Mouse (Mus musculus): ENCODE measurements around the gene Fam92b. TPM values are rescaled to one million over a fixed set of nuclear protein-coding genes. Genes with fewer than 3 reads are reported as not detected.
A peak's percentile ranks its signal among the peaks of the same experiment; 100 is the strongest.

Fam92b gene
- polyA plus RNA-seq, 1 experiment from 2014 or later, result 2.7 TPM

- peaks cover 27% of the 10 kb centered on the region for H3K4me1 ChIP-seq (replicated peaks; ENCODE audit: control insufficient read depth, insufficient read depth, low read length)
- H3K9me3 ChIP-seq (ENCODE audit: control insufficient read depth, low read length), result no peaks in the 10 kb centered on the region
- H3K36me3 ChIP-seq (ENCODE audit: control insufficient read depth, insufficient read depth, low read length), result no peaks in the 10 kb centered on the region
- 93% methylated on average over 5 of the region's 5 CpGs for WGBS
- ATAC-seq (ENCODE audit: low read depth), result no peak
- H3K4me2 ChIP-seq (ENCODE audit: low read depth, low read length), result no peak overlapping the region
- no peaks in the 10 kb centered on the region for H3K27me3 ChIP-seq (ENCODE audit: control insufficient read depth, insufficient read depth, low read depth, low read length)
- peak overlapping the region; percentile 95 for H3K27ac ChIP-seq (ENCODE audit: low read length)
- no peak overlapping the region for H3K9ac ChIP-seq (ENCODE audit: low read length)
- H3K4me3 ChIP-seq (ENCODE audit: low read length), result no peak overlapping the region
Measured at GRCm38 (mm10) chr8:120192118-120192517, 14.9 kb upstream of the Fam92b start.

- no peaks in the 10 kb centered on the region for H3K27me3 ChIP-seq (ENCODE audit: control insufficient read depth, insufficient read depth, low read depth, low read length)
- H3K4me1 ChIP-seq (replicated peaks; ENCODE audit: control insufficient read depth, insufficient read depth, low read length), result peaks cover 29% of the 10 kb centered on the region
- no peak overlapping the region for H3K4me3 ChIP-seq (ENCODE audit: low read length)
- no peaks in the 10 kb centered on the region for H3K9me3 ChIP-seq (ENCODE audit: control insufficient read depth, low read length)
- H3K27ac ChIP-seq (ENCODE audit: low read length), result peak overlapping the region; percentile 95
- H3K4me2 ChIP-seq (ENCODE audit: low read depth, low read length), result 0 out of 2 replicates have a peak overlapping the region, but pooled peaks have one; percentile 20
- 45% methylated on average over 5 of the region's 5 CpGs for WGBS
- H3K36me3 ChIP-seq (ENCODE audit: control insufficient read depth, insufficient read depth, low read length), result no peaks in the 10 kb centered on the region
- ATAC-seq (ENCODE audit: low read depth), result peak; percentile 25
- H3K9ac ChIP-seq (ENCODE audit: low read length), result peak overlapping the region; percentile 58
Measured at GRCm38 (mm10) chr8:120191633-120192032, 14.4 kb upstream of the Fam92b start.

DNA sequence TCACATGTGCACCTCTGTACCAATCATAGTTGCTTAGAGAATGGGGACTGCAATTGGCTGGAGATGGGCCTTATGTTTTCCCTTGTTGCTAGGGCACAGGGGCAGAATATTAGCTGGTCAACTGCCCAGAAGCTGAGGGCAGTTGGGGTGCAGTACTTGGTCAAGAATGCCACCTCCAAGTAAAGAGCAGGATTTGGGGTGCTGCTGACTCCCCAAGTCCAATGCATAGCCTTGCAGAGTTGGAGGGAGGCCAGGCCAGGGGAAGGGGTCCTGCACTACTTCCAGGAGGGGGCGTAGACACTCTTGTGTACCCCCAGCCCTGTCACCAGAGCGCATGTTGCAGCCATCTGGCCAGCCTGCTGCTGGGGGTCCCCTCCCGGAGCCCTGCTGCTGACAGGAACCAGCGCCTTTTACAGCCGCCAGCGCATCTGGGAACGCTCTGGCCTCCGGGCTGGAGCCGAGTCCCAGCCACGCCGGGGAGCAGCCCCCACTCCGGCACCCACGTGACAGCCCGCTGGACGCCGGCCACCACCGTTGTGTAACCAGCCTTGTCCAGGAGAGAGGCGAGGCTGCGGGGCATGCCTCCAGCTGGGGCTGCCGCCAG, 13.6 kb upstream of the Fam92b start:
- Histone ChIP-seq H3K27ac (ENCODE audit: low read length) (peak overlapping the region; percentile 95), H3K27me3 (ENCODE audit: control insufficient read depth, insufficient read depth, low read depth, low read length) (no peaks in the 10 kb centered on the region), H3K9me3 (ENCODE audit: control insufficient read depth, low read length) (no peaks in the 10 kb centered on the region), H3K9ac (ENCODE audit: low read length) (peak overlapping the region; percentile 58), H3K4me2 (ENCODE audit: low read depth, low read length) (peak overlapping the region; percentile 55), H3K36me3 (ENCODE audit: control insufficient read depth, insufficient read depth, low read length) (no peaks in the 10 kb centered on the region), H3K4me3 (ENCODE audit: low read length) (no peak overlapping the region), H3K4me1 (replicated peaks; ENCODE audit: control insufficient read depth, insufficient read depth, low read length) (peaks cover 36% of the 10 kb centered on the region)
- ATAC-seq (ENCODE audit: low read depth), result peak; percentile 93
- WGBS, result 15% methylated on average over 20 of the region's 20 CpGs

GRCm38 (mm10) chr8:120190107-120190809, 13.0 kb upstream of the Fam92b start:
- H3K27me3 ChIP-seq (ENCODE audit: control insufficient read depth, insufficient read depth, low read depth, low read length), result no peaks in the 10 kb centered on the region
- WGBS, result 71% methylated on average over 17 of the region's 17 CpGs
- ATAC-seq (ENCODE audit: low read depth), result no peak; the same call in 1 of the 2 replicates
- H3K36me3 ChIP-seq (ENCODE audit: control insufficient read depth, insufficient read depth, low read length), result no peaks in the 10 kb centered on the region
- H3K9ac ChIP-seq (ENCODE audit: low read length), result peak overlapping the region; percentile 24
- H3K4me3 ChIP-seq (ENCODE audit: low read length), result no peak overlapping the region
- peaks cover 43% of the 10 kb centered on the region for H3K4me1 ChIP-seq (replicated peaks; ENCODE audit: control insufficient read depth, insufficient read depth, low read length)
- peak overlapping the region; percentile 6; the same call in 1 of the 2 replicates for H3K4me2 ChIP-seq (ENCODE audit: low read depth, low read length)
- peak overlapping the region; percentile 95 for H3K27ac ChIP-seq (ENCODE audit: low read length)
- H3K9me3 ChIP-seq (ENCODE audit: control insufficient read depth, low read length), result no peaks in the 10 kb centered on the region

DNA sequence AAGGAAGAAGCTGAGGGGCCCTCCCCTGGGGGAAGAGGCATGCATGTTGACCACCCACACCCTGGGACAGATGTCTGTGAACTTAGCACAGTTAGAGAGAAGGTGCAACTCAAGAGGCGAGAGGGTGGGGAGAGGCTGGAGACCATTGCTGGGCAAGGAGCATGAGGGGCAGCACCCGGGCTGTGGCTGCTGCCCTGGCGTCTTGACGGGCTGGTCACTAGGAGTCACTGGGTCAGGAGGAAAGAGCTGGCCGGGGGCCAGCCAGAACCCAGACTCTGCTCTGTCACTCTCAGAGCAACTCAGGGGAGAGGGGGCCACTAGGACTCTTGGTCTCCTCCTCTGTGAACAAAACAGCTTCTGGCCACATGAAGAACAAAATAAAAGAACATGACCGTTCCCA, 12.2 kb upstream of the Fam92b start:
- H3K4me1 ChIP-seq (replicated peaks; ENCODE audit: control insufficient read depth, insufficient read depth, low read length), result peaks cover 50% of the 10 kb centered on the region
- no peaks in the 10 kb centered on the region for H3K9me3 ChIP-seq (ENCODE audit: control insufficient read depth, low read length)
- no peak overlapping the region for H3K4me2 ChIP-seq (ENCODE audit: low read depth, low read length)
- ATAC-seq (ENCODE audit: low read depth), result no peak
- no peaks in the 10 kb centered on the region for H3K27me3 ChIP-seq (ENCODE audit: control insufficient read depth, insufficient read depth, low read depth, low read length)
- H3K9ac ChIP-seq (ENCODE audit: low read length), result no peak overlapping the region
- H3K4me3 ChIP-seq (ENCODE audit: low read length), result no peak overlapping the region
- H3K27ac ChIP-seq (ENCODE audit: low read length), result no peak overlapping the region
- 57% methylated on average over 6 of the region's 6 CpGs for WGBS
- no peaks in the 10 kb centered on the region for H3K36me3 ChIP-seq (ENCODE audit: control insufficient read depth, insufficient read depth, low read length)

- no peak for ATAC-seq (ENCODE audit: low read depth)
Measured at GRCm38 (mm10) chr8:120188510-120188909, 11.2 kb upstream of the Fam92b start.

DNA sequence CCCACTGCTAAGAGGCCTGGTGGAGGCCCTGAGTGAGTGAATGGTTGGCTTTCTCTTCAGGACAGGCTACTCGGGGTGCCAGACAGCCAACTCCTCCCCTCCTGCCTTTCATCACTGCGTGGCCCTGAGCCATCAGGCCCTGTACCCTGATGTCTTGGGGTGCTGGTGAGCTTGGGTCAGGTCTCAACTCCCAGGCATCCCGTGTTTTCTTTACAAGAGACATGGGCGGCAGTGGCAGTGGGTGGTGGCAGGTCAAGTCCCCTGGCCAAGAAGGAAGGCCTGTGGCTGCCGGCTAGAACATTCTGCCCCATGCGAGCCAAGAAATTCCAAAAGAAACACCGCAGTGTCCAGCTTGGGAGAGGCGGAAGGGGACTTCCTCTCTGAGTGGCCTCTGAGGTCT, 9.2 kb upstream of the Fam92b start:
- Histone ChIP-seq H3K36me3 (ENCODE audit: control insufficient read depth, insufficient read depth, low read length) (no peaks in the 10 kb centered on the region), H3K27me3 (ENCODE audit: control insufficient read depth, insufficient read depth, low read depth, low read length) (no peaks in the 10 kb centered on the region), H3K9ac (ENCODE audit: low read length) (no peak overlapping the region), H3K4me3 (ENCODE audit: low read length) (no peak overlapping the region), H3K4me2 (ENCODE audit: low read depth, low read length) (no peak overlapping the region), H3K9me3 (ENCODE audit: control insufficient read depth, low read length) (no peaks in the 10 kb centered on the region), H3K4me1 (replicated peaks; ENCODE audit: control insufficient read depth, insufficient read depth, low read length) (peaks cover 52% of the 10 kb centered on the region), H3K27ac (ENCODE audit: low read length) (no peak overlapping the region)
- WGBS, result 36% methylated on average over 8 of the region's 8 CpGs
- no peak for ATAC-seq (ENCODE audit: low read depth)

More at GRCm38 (mm10) chr8:120188510-120188909, 11.2 kb upstream of the Fam92b start:
- WGBS, result 74% methylated on average over 6 of the region's 6 CpGs
- no peak overlapping the region for H3K4me2 ChIP-seq (ENCODE audit: low read depth, low read length)
- H3K4me1 ChIP-seq (replicated peaks; ENCODE audit: control insufficient read depth, insufficient read depth, low read length), result peaks cover 55% of the 10 kb centered on the region
- no peaks in the 10 kb centered on the region for H3K9me3 ChIP-seq (ENCODE audit: control insufficient read depth, low read length)
- H3K9ac ChIP-seq (ENCODE audit: low read length), result no peak overlapping the region
- H3K27ac ChIP-seq (ENCODE audit: low read length), result no peak overlapping the region
- no peak overlapping the region for H3K4me3 ChIP-seq (ENCODE audit: low read length)
- no peaks in the 10 kb centered on the region for H3K36me3 ChIP-seq (ENCODE audit: control insufficient read depth, insufficient read depth, low read length)
- no peaks in the 10 kb centered on the region for H3K27me3 ChIP-seq (ENCODE audit: control insufficient read depth, insufficient read depth, low read depth, low read length)

GRCm38 (mm10) chr8:120184850-120185792, 7.9 kb upstream of the Fam92b start:
- Histone ChIP-seq H3K9ac (ENCODE audit: low read length) (peak overlapping the region; percentile 2; the same call in 1 of the 2 replicates), H3K4me2 (ENCODE audit: low read depth, low read length) (no peak overlapping the region), H3K27ac (ENCODE audit: low read length) (peak overlapping the region; percentile 71), H3K36me3 (ENCODE audit: control insufficient read depth, insufficient read depth, low read length) (no peaks in the 10 kb centered on the region), H3K4me3 (ENCODE audit: low read length) (no peak overlapping the region), H3K9me3 (ENCODE audit: control insufficient read depth, low read length) (no peaks in the 10 kb centered on the region), H3K4me1 (replicated peaks; ENCODE audit: control insufficient read depth, insufficient read depth, low read length) (peaks cover 43% of the 10 kb centered on the region), H3K27me3 (ENCODE audit: control insufficient read depth, insufficient read depth, low read depth, low read length) (no peaks in the 10 kb centered on the region)
- peak; percentile 30; the same call in 1 of the 2 replicates for ATAC-seq (ENCODE audit: low read depth)
- 14% methylated on average over 16 of the region's 17 CpGs for WGBS

DNA sequence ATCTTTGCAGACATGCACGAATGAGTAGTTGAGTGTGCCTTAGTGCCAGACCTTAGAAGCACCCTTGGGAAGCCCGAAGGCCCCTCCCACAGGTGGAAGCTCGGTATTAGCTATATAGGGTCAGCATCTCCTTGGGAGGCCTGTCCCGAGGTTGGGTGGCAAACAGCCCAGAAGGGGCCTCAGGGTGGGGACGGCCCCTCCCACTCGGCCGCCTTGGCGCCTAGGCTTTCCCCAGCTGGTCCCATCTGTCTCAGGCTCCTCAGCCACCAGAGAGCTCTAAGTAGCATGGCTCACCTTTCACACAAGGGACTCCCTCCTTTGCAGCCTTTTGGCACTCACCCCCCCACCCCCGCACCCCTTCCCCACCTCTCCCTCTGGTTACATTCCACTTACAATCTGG, 7.1 kb upstream of the Fam92b start:
- Histone ChIP-seq H3K4me3 (ENCODE audit: low read length) (no peak overlapping the region), H3K9me3 (ENCODE audit: control insufficient read depth, low read length) (no peaks in the 10 kb centered on the region), H3K27ac (ENCODE audit: low read length) (peak overlapping the region; percentile 25; the same call in 1 of the 2 replicates), H3K27me3 (ENCODE audit: control insufficient read depth, insufficient read depth, low read depth, low read length) (no peaks in the 10 kb centered on the region), H3K4me1 (replicated peaks; ENCODE audit: control insufficient read depth, insufficient read depth, low read length) (peaks cover 41% of the 10 kb centered on the region), H3K4me2 (ENCODE audit: low read depth, low read length) (no peak overlapping the region), H3K36me3 (ENCODE audit: control insufficient read depth, insufficient read depth, low read length) (no peaks in the 10 kb centered on the region), H3K9ac (ENCODE audit: low read length) (no peak overlapping the region)
- 12% methylated on average over 9 of the region's 9 CpGs for WGBS
- peak; percentile 72 for ATAC-seq (ENCODE audit: low read depth)
